Mouse (Mus musculus) lung, postnatal 25 days (tissue): ENCODE measurements around the gene Gab1.

ENCODE experiments used
- DNase-seq: peaks from one replicate; pipeline ENCODE4 v3.0.0; 2022; ENCODE audit warnings: low spot score

Gab1 gene

GRCm38 (mm10) chr8:80872688-80873087 lies 7.6 kb downstream of the Gab1 start:
- no peak for DNase-seq

- DNase-seq, result no peak
Observed at GRCm38 (mm10) chr8:80871400-80871799, 8.9 kb downstream of the Gab1 start.

DNA sequence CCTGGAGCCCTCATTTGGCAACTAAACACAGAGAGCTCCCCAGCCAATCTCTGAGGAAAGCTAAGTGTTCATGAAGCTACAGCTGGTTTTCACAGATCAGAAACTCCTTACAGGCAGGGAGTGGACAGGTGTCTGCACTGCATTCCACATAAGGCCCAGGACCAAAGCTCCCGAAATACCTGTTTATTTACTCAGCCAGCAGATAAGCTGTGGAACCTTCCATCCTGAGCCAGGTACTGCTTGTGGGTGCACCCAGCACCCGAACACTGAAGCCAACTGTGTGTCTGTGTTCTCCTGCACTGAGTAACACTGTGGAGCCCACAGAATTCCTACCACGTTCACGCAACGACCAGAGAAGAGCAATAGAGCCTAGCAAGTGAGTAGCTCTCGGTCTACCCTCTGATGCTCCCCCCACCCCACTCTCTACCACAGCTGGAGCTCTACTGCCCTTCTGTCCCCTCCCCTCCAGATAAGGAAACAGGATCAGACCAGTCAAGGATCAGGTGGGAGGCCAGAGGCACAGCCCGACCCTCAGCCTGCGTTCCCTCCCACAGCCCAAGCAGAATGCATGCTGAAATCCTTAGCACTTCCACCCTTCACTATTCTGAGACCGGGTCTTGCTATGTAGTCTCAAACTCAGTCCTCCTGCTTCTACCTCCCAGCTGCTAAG lies 9.6 kb downstream of the Gab1 start:
- no peak for DNase-seq

GRCm38 (mm10) chr8:80869881-80870328 lies 10.4 kb downstream of the Gab1 start:
- no peak for DNase-seq

DNA sequence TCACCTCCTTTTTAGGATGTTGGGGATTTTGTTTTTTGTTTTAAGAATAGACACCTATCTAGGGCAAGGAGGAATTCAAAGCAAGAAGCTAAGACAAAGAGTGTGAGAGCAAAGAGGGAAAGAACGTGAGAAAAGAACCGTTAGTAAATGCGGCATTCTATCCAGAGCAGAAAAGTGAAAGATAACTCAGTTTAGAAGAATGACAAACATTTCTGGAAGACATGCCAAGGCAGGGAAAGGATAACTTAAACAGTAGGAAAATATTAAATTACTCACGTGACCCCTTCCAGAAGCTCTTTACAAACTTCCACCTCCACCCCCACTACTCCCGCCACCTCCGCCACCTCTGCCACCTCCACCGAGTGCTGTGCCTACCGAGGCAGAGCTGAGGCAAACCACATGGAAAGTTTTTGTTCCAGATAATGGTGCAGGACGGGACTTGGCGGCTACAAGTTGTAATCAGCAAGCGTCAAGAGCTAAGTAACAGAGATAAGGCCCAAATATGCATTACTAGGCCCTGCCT lies 11.5 kb downstream of the Gab1 start:
- peak; percentile 70 for DNase-seq

GRCm38 (mm10) chr8:80868006-80868702 lies 12.2 kb downstream of the Gab1 start:
- DNase-seq, result no peak

GRCm38 (mm10) chr8:80867598-80867997 lies 12.7 kb downstream of the Gab1 start:
- peak; percentile 86 for DNase-seq

DNA sequence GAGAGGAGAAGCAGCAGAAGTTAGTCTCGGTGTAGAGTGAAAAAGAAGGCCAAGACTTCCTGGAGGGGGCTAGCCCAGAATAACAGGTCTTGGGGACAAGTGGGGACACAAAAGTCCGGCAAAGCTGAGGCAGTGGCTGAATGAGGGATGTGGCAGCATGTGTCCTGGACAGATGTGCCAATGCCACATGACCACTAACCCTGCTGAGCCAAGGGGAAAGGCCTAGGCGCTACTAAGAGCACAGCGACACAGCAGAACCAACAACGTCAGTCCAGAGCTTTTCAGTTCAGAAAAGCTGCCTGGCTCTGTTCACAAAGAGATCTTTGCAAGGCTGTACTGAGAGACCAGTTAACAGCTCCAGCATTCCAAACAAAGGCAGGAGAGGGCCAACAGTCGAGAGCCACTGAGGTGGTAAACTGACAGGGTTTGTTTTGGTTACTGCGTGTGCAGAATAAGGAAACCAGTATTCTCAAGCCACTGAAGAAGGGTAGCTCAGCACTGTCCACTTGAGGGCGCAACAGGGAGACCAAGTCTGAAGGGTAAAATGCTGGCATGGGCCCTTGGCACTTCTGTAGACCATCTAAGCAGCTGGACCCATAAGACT lies 15.0 kb downstream of the Gab1 start:
- DNase-seq, result peak; percentile 51

- DNase-seq, result no peak
Observed at GRCm38 (mm10) chr8:80863393-80863792, 16.9 kb downstream of the Gab1 start.

DNA sequence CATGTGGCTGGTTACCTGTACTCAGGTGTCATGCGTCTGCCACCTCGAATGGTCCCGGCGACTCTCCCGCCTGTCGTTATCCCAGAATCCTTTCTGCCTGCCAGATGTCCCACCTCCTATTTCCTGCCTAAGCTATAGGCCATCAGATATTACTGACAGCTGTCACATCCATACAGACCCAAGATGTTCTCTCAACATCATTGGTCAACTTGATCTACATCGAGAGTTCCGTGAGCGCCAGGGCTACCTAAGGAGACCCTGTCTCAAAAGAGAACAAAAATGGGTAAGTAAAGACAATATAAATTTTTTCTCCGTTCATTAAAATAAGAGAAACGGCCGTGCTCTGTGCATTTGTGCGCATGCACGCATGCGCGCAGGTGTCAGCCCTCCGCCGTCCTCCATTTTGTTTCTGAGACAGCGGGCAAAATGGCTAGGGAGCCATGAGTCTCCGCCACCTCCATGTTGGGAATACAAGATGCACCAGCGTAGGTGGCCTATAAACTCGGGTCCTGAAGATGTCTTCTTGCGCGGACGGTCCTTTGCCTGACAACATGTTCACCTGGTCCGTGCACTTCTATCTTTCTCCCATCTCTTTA lies 21.0 kb downstream of the Gab1 start:
- no peak for DNase-seq

GRCm38 (mm10) chr8:80857851-80858367 lies 22.4 kb downstream of the Gab1 start:
- no peak for DNase-seq

DNA sequence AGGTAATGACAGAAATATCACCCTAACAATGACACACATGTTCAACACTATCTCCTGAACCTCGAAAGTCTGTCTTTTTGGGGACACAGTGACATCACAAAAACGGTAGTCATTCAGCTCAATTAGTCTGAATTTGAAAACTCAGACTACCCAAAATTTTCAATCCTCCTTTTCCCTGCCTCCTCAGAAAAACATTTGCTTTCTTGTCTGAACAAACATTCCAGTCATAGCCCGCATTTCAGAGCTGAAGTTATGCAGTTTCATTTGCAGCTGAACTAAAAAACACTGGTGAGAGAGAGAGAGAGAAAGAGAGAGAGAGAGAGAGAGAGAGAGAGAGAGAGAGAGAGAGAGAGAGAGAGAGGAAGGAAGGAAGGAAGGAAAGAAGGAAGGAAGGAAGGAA lies 23.2 kb downstream of the Gab1 start:
- no peak for DNase-seq

GRCm38 (mm10) chr8:80856606-80857005 lies 23.7 kb downstream of the Gab1 start:
- DNase-seq, result peak; percentile 60

DNA sequence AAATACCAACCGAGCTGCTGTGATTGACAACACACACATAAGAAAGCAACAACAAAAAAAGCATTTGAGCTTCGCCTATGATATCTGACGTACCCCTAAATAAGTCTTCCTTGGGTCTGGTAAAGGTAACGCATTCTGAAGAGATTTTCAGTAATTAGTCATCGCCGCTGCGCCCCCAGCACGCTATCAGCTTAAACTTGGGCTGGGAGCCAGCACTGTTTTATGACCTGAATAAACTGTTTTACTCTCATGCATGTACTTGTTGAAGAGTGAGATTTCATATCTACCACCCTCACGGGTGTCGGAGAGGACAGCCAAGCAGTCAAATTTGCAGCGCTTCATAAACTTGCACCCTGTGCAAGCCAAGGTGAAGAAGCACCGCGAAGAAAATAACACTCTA lies 26.7 kb downstream of the Gab1 start:
- no peak for DNase-seq

DNA sequence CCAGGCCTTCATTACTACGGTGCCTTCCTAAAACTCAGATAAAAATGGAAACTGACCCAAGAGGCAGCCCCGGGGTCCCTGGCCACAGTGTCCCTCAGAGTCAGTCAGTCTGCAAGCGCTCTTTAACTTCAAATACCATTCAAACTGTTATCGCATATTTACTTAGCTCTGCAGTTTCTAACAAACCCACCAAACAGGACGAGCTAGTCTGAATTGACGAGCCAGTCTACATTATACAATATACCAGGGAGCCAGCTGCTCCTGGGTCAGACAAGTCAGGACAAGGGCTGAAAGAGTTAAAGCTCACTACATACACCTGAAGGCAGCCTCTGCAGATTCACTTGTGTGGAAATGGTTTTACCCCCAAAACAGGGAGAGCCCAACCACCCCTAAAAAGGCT lies 27.1 kb downstream of the Gab1 start:
- peak; percentile 67 for DNase-seq

DNA sequence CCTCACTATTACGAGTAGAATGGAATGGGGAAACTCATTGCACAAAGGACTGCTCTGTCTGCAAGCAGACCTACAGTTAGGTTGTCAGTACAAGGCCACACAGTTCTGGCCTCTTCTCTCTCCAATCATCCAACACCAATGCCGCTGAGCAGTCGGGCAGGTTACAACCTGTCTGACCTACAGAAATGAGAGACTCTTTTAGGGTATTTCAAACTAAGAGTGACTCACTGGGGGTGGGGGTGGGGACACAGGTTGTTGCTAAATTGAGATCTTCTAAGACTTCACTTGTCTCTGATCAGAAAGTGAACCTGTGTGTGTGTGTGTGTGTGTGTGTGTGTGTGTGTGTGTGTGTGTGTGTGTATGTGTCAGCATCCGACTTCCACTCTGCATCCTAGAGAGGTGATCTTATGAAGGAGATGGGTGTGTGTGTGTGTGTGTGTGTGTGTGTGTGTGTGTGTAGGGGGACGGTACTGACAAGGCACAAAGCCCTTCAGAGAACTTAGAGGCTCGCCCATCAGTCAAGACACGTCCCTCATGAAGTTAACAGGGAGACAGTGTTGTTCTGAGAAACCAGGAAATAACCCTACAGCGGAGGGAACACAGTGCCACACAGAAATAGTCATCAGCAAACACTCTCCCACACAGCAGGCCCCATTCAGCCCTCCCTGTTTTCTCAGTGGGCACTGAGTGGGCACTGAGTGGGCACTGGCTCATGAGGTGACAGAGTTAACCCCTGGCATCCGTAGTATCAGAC lies 27.7 kb downstream of the Gab1 start:
- no peak for DNase-seq

GRCm38 (mm10) chr8:80851648-80852047 lies 28.7 kb downstream of the Gab1 start:
- DNase-seq, result no peak

GRCm38 (mm10) chr8:80850013-80850412 lies 30.3 kb downstream of the Gab1 start:
- DNase-seq, result no peak

DNA sequence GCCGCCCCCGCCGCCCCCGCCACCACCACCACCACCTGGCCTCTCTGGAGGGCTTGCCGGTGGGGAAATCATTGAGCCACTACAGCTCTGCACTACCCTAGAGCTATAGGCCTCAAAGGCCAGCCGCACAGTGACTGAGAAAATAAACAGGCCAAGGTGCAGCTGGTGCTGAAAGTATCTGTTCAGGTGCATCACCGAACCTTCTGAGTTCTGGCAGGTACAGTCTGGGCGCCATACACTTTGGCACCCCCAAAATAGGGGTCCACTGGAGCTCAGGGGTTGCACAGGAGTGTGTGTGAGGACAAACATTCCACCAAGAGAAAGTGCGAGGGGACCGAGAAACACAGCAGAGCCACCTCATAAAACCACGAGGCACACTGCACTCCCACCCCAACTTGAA lies 31.7 kb downstream of the Gab1 start:
- DNase-seq, result no peak

GRCm38 (mm10) chr8:80847912-80848311 lies 32.4 kb downstream of the Gab1 start:
- DNase-seq, result peak; percentile 90

- DNase-seq, result no peak
Observed at GRCm38 (mm10) chr8:80845284-80845683, 35.0 kb downstream of the Gab1 start.
